In the genomic region with DNA sequence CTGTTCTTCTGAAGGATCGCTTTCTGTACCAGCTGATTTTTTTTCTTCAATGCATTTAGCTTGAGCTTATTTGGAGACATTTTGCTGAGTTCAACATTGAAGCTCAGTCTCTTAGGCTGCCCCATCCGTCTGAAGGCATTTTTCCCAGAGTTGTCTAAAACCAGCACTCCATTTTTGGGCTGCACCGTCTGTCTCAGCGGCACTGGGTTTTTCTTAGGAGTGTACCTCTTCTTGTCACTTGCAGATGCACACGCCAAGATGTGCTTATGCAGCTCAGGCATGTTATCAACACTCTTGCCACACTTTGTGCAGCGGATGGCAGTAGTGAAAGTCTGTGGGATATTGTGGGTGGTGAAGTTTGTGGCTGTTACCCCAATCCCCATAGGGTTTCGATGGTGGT, we compare ENCODE assay signal across 29 mouse cellular contexts.
A peak's percentile ranks its signal among the peaks of the same experiment; 100 is the strongest.
DNase-seq lines count a peak whose midpoint lies in the region; ATAC-seq and TF ChIP-seq lines count a peak whose summit lies in the region.
"Had no signal": no experiment of that assay in that cellular context is flagged by ENCODE, and none has a peak within 500 bp of the region (broad histone marks: within the 10 kb centered on the region; RNA-seq: fewer than 3 reads in every experiment).

No protein-coding gene starts in this region.

- no peak overlapping the region for H3K27ac ChIP-seq in lung, postnatal 0 days (ENCODE audit: low read length)
- H3K27ac ChIP-seq: embryonic facial prominence, embryonic 10.5 days; embryonic facial prominence, embryonic 15.5 days; forebrain, embryonic 12.5 days; hindbrain, embryonic 14.5 days; limb, embryonic 13.5 days; macrophage; midbrain, embryonic 13.5 days; stomach, postnatal 0 days had no signal

- H3K9ac ChIP-seq in lung, postnatal 0 days (replicated peaks; ENCODE audit: low read depth): no peak overlapping the region
- H3K9ac ChIP-seq: embryonic facial prominence, embryonic 15.5 days; forebrain, embryonic 12.5 days; hindbrain, embryonic 14.5 days; limb, embryonic 13.5 days; midbrain, embryonic 13.5 days had no signal

- no peak overlapping the region for H3K4me2 ChIP-seq in lung, postnatal 0 days (replicated peaks; ENCODE audit: low read depth, low read length)
- H3K4me2 ChIP-seq: embryonic facial prominence, embryonic 15.5 days; forebrain, embryonic 12.5 days; heart, embryonic 11.5 days; hindbrain, embryonic 14.5 days; limb, embryonic 13.5 days; liver, embryonic 11.5 days; midbrain, embryonic 13.5 days had no signal

- TF ChIP-seq CTCF in lung, postnatal 0 days (IDR thresholded peaks at IDR 0.05): no peak

- TF ChIP-seq EP300 in lung, postnatal 0 days (IDR thresholded peaks at IDR 0.05): no peak

- intact Hi-C loops in left cerebral cortex, postnatal 4 days (cut with DNase I): no loop called here
- intact Hi-C loops in left cerebral cortex, postnatal 14 days (cut with DNase I): no loop called here

- peak; percentile 45 for DNase-seq in left cerebral cortex, adult 11 months (ENCODE audit: low spot score)
- DNase-seq in left cerebral cortex, postnatal 4 days: no peak
- DNase-seq in frontal cortex, postnatal 36 days (ENCODE audit: low spot score in 2 of 2): peak; percentile 51 to 73
- peak; percentile 55 to 73 for DNase-seq in left cerebral cortex, postnatal 14 days (ENCODE audit: low spot score in 2 of 2)
- peak; percentile 49 to 78 for DNase-seq in right cerebral cortex, postnatal 36 days (ENCODE audit: low spot score in 2 of 2)
- no peak for DNase-seq in lung, postnatal 0 days (ENCODE audit: low spot score)
- DNase-seq in cerebellum, adult 8-10 months: no peak
- DNase-seq: adrenal gland, postnatal 36 days; B cell, adult 2 months; cerebellum, adult 2 months; cerebellum, postnatal 25 days; gastrocnemius, postnatal 25 days; heart, adult 18-20 months; heart, postnatal 4 days; kidney, postnatal 14 days; layer of hippocampus, adult 9-11 months; thymus, adult 2 months; thymus, postnatal 36 days had no signal

- no peak overlapping the region for H3K4me3 ChIP-seq in lung, postnatal 0 days (ENCODE audit: low read depth, low read length)
- H3K4me3 ChIP-seq: embryonic facial prominence, embryonic 10.5 days; embryonic facial prominence, embryonic 15.5 days; forebrain, embryonic 12.5 days; limb, embryonic 13.5 days; midbrain, embryonic 13.5 days had no signal

- no peaks in the 10 kb centered on the region for H3K27me3 ChIP-seq in lung, postnatal 0 days (replicated peaks; ENCODE audit: insufficient read depth, low read length)
- H3K27me3 ChIP-seq: embryonic facial prominence, embryonic 15.5 days; forebrain, embryonic 12.5 days; limb, embryonic 13.5 days; midbrain, embryonic 13.5 days had no signal

- H3K4me1 ChIP-seq in lung, postnatal 0 days (ENCODE audit: insufficient read depth, low read depth, low read length): no peaks in the 10 kb centered on the region; the same call in 1 of the 2 replicates
- H3K4me1 ChIP-seq: embryonic facial prominence, embryonic 10.5 days; embryonic facial prominence, embryonic 15.5 days; forebrain, embryonic 12.5 days; limb, embryonic 13.5 days; midbrain, embryonic 13.5 days had no signal

- H3K36me3 ChIP-seq in lung, postnatal 0 days (ENCODE audit: insufficient read depth, low read length): peaks cover 40% of the 10 kb centered on the region

- no peak for ATAC-seq in lung, postnatal 0 days
- ATAC-seq: intestine, postnatal 0 days; midbrain, embryonic 13.5 days had no signal

- WGBS in lung, postnatal 0 days: 94% methylated on average over 7 of the region's 7 CpGs

- no peaks in the 10 kb centered on the region for H3K9me3 ChIP-seq in lung, postnatal 0 days (ENCODE audit: low read length)
- H3K9me3 ChIP-seq: embryonic facial prominence, embryonic 10.5 days; embryonic facial prominence, embryonic 15.5 days; forebrain, embryonic 12.5 days; limb, embryonic 13.5 days; midbrain, embryonic 13.5 days had no signal

Comparison
In these comparisons a context has a peak if more than half of its experiments do, and no peak if none do; other contexts are left out.
1. DNase-seq: peak in left cerebral cortex, adult 11 months (single experiment), frontal cortex, postnatal 36 days (2 of 2), left cerebral cortex, postnatal 14 days (2 of 2) and right cerebral cortex, postnatal 36 days (2 of 2); none in left cerebral cortex, postnatal 4 days (single experiment), lung, postnatal 0 days (single experiment) and cerebellum, adult 8-10 months (single experiment).